Mouse (Mus musculus): ENCODE measurements around the gene Il1f5. TPM values are rescaled to one million over a fixed set of nuclear protein-coding genes. Genes with fewer than 3 reads are reported as not detected.

Gene Il1f5
- total RNA-seq (2023) = not detected

DNA sequence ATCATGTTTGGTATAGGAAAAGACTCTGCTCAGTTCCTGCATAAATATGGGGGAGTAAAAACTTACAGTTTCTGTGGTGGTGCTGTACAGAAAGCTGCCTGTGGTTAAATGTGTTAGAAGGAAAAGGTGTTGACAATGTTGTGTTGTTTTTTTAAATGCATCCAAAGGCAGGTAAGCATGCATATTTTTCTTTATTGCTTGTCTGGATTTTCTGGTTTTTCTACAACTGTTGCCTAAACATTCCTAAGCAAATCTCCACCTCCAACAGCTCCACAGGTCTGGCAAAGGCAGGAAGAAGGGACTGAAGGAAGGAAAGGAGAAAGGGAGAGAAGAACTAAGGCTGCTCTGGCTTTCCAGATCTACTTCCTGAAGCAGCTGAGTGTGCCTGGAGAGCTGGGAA lies at the start of gene Il1f5:
Gene Il1f5 (plus strand): TSS at position 301 of the 400 bp plus-strand sequence.

GRCm38 (mm10) chr2:24290896-24291295 lies 14.1 kb downstream of the Il1f5 start, which contains the start of gene Il1f10:
TSS of gene Il1f10 (plus strand) at chr2:24291196.

Other genes with a start within 250 kb of the Il1f5 start
- not detected for gene Hnmt, start 227.6 kb upstream of the Il1f5 start, total RNA-seq (2023)
- not detected for gene Tbpl2, start 180.4 kb upstream of the Il1f5 start, total RNA-seq (2023)
- not detected for gene Il1f8, start 123.8 kb upstream of the Il1f5 start, total RNA-seq (2023)
- 0.47 TPM for gene Il1f9, start 90.5 kb upstream of the Il1f5 start, total RNA-seq (2023)
- gene Il1f6, start 61.5 kb upstream of the Il1f5 start, total RNA-seq (2023) = not detected
- not detected for gene Il1f10, start 14.2 kb downstream of the Il1f5 start, total RNA-seq (2023)
- not detected for gene Il1rn, start 59.9 kb downstream of the Il1f5 start, total RNA-seq (2023)
- 172 TPM for gene Psd4, start 90.6 kb downstream of the Il1f5 start, total RNA-seq (2023)
- not detected for gene Pax8, start 198.6 kb downstream of the Il1f5 start, total RNA-seq (2023)

Measured in CD4-positive naive resting alpha-beta T cell, adult 57 days (primary cell).